Mouse (Mus musculus) midbrain, embryonic 10.5 days (tissue): ENCODE results near the gene Lrsam1. TPM values are rescaled to one million over a fixed set of nuclear protein-coding genes. Genes with fewer than 3 reads are reported as not detected.

Source experiments
- DNase-seq: peaks from one replicate; pipeline ENCODE4 v3.0.0-alpha.2; 2017; ENCODE audit warnings: low spot score
- H3K27ac ChIP-seq: fragments of 300-500 bp; sonication (generic); replicated peaks from 2 replicates; pipeline ENCODE4 v1.5.1; 2016; ENCODE audit warnings: mild to moderate bottlenecking
- H3K27me3 ChIP-seq: fragments of 300-500 bp; sonication (generic); 2 replicates; pipeline ENCODE4 v1.6.1; 2016; ENCODE audit warnings: low read depth, mild to moderate bottlenecking; ENCODE audit not compliant: poor library complexity, severe bottlenecking
- H3K36me3 ChIP-seq: fragments of 300-500 bp; sonication (generic); 2 replicates; pipeline ENCODE4 v1.6.1; 2016; ENCODE audit warnings: mild to moderate bottlenecking, moderate library complexity
- H3K4me1 ChIP-seq: fragments of 300-500 bp; sonication (generic); 2 replicates; pipeline ENCODE4 v1.6.1; 2016
- H3K4me3 ChIP-seq: fragments of 300-500 bp; sonication (generic); 2 replicates; pipeline ENCODE4 v1.5.1; 2016; ENCODE audit warnings: mild to moderate bottlenecking, moderate library complexity
- H3K9me3 ChIP-seq: fragments of 300-500 bp; sonication (generic); replicated peaks from 2 replicates; pipeline ENCODE4 v1.6.1; 2016; ENCODE audit warnings: mild to moderate bottlenecking
- WGBS: fragments of 180-500 bp; shearing (Covaris S2); methylation state at CpG from one replicate; pipeline ENCODE4 v1.1.7; 2016; 5-methylcytosine and 5-hydroxymethylcytosine counted together
- polyA plus RNA-seq: library from polyadenylated mRNA; unstranded; fragments of >200 nt; fragmentation: Nextera tagmentation; extraction: Ambion mirVana; gene quantifications from 2 replicates; pipeline ENCODE4 v1.2.1, GENCODE M21; 2016

Lrsam1 gene
- polyA plus RNA-seq, 1 experiment from 2014 or later, result 9.8 TPM

GRCm38 (mm10) chr2:32895606-32896106 lies 65.8 kb downstream of the Lrsam1 start:
- no peak overlapping the region for H3K4me3 ChIP-seq
- H3K36me3 ChIP-seq, result 0 out of 2 replicates have a peak, but pooled peaks cover 3% of the 10 kb centered on the region
- H3K27me3 ChIP-seq, result no peaks in the 10 kb centered on the region
- WGBS, result 39% methylated on average over 8 of the region's 8 CpGs
- peak overlapping the region; percentile 57 for H3K27ac ChIP-seq
- peaks cover 32% of the 10 kb centered on the region for H3K4me1 ChIP-seq
- no peaks in the 10 kb centered on the region for H3K9me3 ChIP-seq
- no peak for DNase-seq

GRCm38 (mm10) chr2:32894097-32894496 lies 67.3 kb downstream of the Lrsam1 start:
- H3K36me3 ChIP-seq, result 0 out of 2 replicates have a peak, but pooled peaks cover 3% of the 10 kb centered on the region
- H3K4me1 ChIP-seq, result peaks cover 32% of the 10 kb centered on the region
- H3K4me3 ChIP-seq, result no peak overlapping the region
- no peaks in the 10 kb centered on the region for H3K9me3 ChIP-seq
- 82% methylated on average over 2 of the region's 2 CpGs for WGBS
- DNase-seq, result no peak
- no peaks in the 10 kb centered on the region for H3K27me3 ChIP-seq
- H3K27ac ChIP-seq, result no peak overlapping the region

- WGBS, result 89% methylated on average over 14 of the region's 14 CpGs
- DNase-seq, result no peak
- H3K9me3 ChIP-seq, result no peaks in the 10 kb centered on the region
- H3K4me3 ChIP-seq, result no peak overlapping the region
- no peaks in the 10 kb centered on the region for H3K27me3 ChIP-seq
- peaks cover 42% of the 10 kb centered on the region for H3K4me1 ChIP-seq
- no peak overlapping the region for H3K27ac ChIP-seq
- 0 out of 2 replicates have a peak, but pooled peaks cover 3% of the 10 kb centered on the region for H3K36me3 ChIP-seq
Measured at GRCm38 (mm10) chr2:32892490-32892889, 68.9 kb downstream of the Lrsam1 start.

GRCm38 (mm10) chr2:32891278-32891677 lies 70.1 kb downstream of the Lrsam1 start:
- DNase-seq, result no peak
- Histone ChIP-seq H3K4me1 (peaks cover 39% of the 10 kb centered on the region), H3K36me3 (0 out of 2 replicates have a peak, but pooled peaks cover 3% of the 10 kb centered on the region), H3K4me3 (no peak overlapping the region), H3K27me3 (no peaks in the 10 kb centered on the region), H3K9me3 (no peaks in the 10 kb centered on the region), H3K27ac (no peak overlapping the region)
- 79% methylated on average over 9 of the region's 9 CpGs for WGBS

- H3K9me3 ChIP-seq, result no peaks in the 10 kb centered on the region
- H3K4me3 ChIP-seq, result no peak overlapping the region
- no peaks in the 10 kb centered on the region for H3K27me3 ChIP-seq
- WGBS, result 88% methylated on average over 3 of the region's 3 CpGs
- H3K36me3 ChIP-seq, result 0 out of 2 replicates have a peak, but pooled peaks cover 3% of the 10 kb centered on the region
- H3K4me1 ChIP-seq, result peaks cover 29% of the 10 kb centered on the region
- no peak for DNase-seq
- H3K27ac ChIP-seq, result no peak overlapping the region
Measured at GRCm38 (mm10) chr2:32890280-32890679, 71.1 kb downstream of the Lrsam1 start.

GRCm38 (mm10) chr2:32888551-32888950 lies 72.9 kb downstream of the Lrsam1 start:
- 42% methylated on average over 3 of the region's 3 CpGs for WGBS
- Histone ChIP-seq H3K36me3 (0 out of 2 replicates have a peak, but pooled peaks cover 3% of the 10 kb centered on the region), H3K9me3 (no peaks in the 10 kb centered on the region), H3K27ac (peak overlapping the region; percentile 67), H3K27me3 (no peaks in the 10 kb centered on the region), H3K4me3 (no peak overlapping the region), H3K4me1 (peaks cover 42% of the 10 kb centered on the region)
- no peak for DNase-seq

GRCm38 (mm10) chr2:32888029-32888428 lies 73.4 kb downstream of the Lrsam1 start:
- Histone ChIP-seq H3K27me3 (no peaks in the 10 kb centered on the region), H3K4me3 (no peak overlapping the region), H3K27ac (peak overlapping the region; percentile 67), H3K4me1 (peaks cover 42% of the 10 kb centered on the region), H3K36me3 (0 out of 2 replicates have a peak, but pooled peaks cover 3% of the 10 kb centered on the region), H3K9me3 (no peaks in the 10 kb centered on the region)
- 47% methylated on average over 9 of the region's 9 CpGs for WGBS
- DNase-seq, result no peak

- no peaks in the 10 kb centered on the region for H3K9me3 ChIP-seq
- H3K4me1 ChIP-seq, result peaks cover 63% of the 10 kb centered on the region
- no peak overlapping the region for H3K4me3 ChIP-seq
- no peaks in the 10 kb centered on the region for H3K36me3 ChIP-seq
- peak overlapping the region; percentile 55; the same call in 1 of the 2 replicates for H3K27ac ChIP-seq
- 45% methylated on average over 7 of the region's 7 CpGs for WGBS
- H3K27me3 ChIP-seq, result no peaks in the 10 kb centered on the region
- no peak for DNase-seq
Measured at GRCm38 (mm10) chr2:32884745-32885144, 76.7 kb downstream of the Lrsam1 start.

- Histone ChIP-seq H3K36me3 (no peaks in the 10 kb centered on the region), H3K9me3 (no peaks in the 10 kb centered on the region), H3K27ac (peak overlapping the region; percentile 33), H3K4me1 (peaks cover 68% of the 10 kb centered on the region), H3K4me3 (no peak overlapping the region), H3K27me3 (peaks cover 12% of the 10 kb centered on the region; the same call in 1 of the 2 replicates)
- 62% methylated on average over 17 of the region's 21 CpGs for WGBS
- no peak for DNase-seq
Measured at GRCm38 (mm10) chr2:32882283-32883043, 79.0 kb downstream of the Lrsam1 start.

- Histone ChIP-seq H3K4me3 (no peak overlapping the region), H3K27ac (peak overlapping the region; percentile 78), H3K27me3 (peaks cover 19% of the 10 kb centered on the region), H3K4me1 (peaks cover 73% of the 10 kb centered on the region), H3K36me3 (no peaks in the 10 kb centered on the region), H3K9me3 (no peaks in the 10 kb centered on the region)
- WGBS, result 60% methylated on average over 3 of the region's 3 CpGs
- no peak for DNase-seq
Measured at GRCm38 (mm10) chr2:32881723-32882122, 79.7 kb downstream of the Lrsam1 start.

GRCm38 (mm10) chr2:32881054-32881453 lies 80.4 kb downstream of the Lrsam1 start:
- Histone ChIP-seq H3K27ac (peak overlapping the region; percentile 78), H3K4me3 (peak overlapping the region; percentile 16), H3K9me3 (no peaks in the 10 kb centered on the region), H3K36me3 (no peaks in the 10 kb centered on the region), H3K27me3 (peaks cover 23% of the 10 kb centered on the region), H3K4me1 (peaks cover 80% of the 10 kb centered on the region)
- DNase-seq, result peak; percentile 48
- 12% methylated on average over 6 of the region's 6 CpGs for WGBS

- DNase-seq, result no peak
- H3K4me1 ChIP-seq, result peaks cover 86% of the 10 kb centered on the region
- H3K27me3 ChIP-seq, result peaks cover 23% of the 10 kb centered on the region
- H3K36me3 ChIP-seq, result no peaks in the 10 kb centered on the region
- H3K9me3 ChIP-seq, result no peaks in the 10 kb centered on the region
- 81% methylated on average over 5 of the region's 5 CpGs for WGBS
- 0 out of 2 replicates have a peak overlapping the region, but pooled peaks have one; percentile 34 for H3K27ac ChIP-seq
- no peak overlapping the region for H3K4me3 ChIP-seq
Measured at GRCm38 (mm10) chr2:32879593-32879992, 81.8 kb downstream of the Lrsam1 start.

- Histone ChIP-seq H3K36me3 (no peaks in the 10 kb centered on the region), H3K27me3 (peaks cover 23% of the 10 kb centered on the region), H3K4me1 (peaks cover 86% of the 10 kb centered on the region), H3K4me3 (peak overlapping the region; percentile 78; the same call in 1 of the 2 replicates), H3K9me3 (no peaks in the 10 kb centered on the region), H3K27ac (no peak overlapping the region)
- DNase-seq, result no peak
- 63% methylated on average over 3 of the region's 3 CpGs for WGBS
Measured at GRCm38 (mm10) chr2:32878396-32878795, 83.0 kb downstream of the Lrsam1 start.
